Mouse (Mus musculus) ovary, postnatal 36 days (tissue): ENCODE measurements around the gene Eloa.
"Not testable (repeated sequence)": the region's sequence is repeated elsewhere in the genome, so short reads cannot be mapped to it uniquely, and the experiment has no call there.

ENCODE experiments used
- DNase-seq: peaks from one replicate; pipeline ENCODE4 v3.0.0; 2022; ENCODE audit warnings: low spot score, mixed read lengths

Eloa gene

GRCm38 (mm10) chr4:135984556-135984955 lies 37.0 kb downstream of the Eloa start:
- no peak for DNase-seq

GRCm38 (mm10) chr4:135981524-135982063 lies 40.0 kb downstream of the Eloa start:
- no peak for DNase-seq

GRCm38 (mm10) chr4:135980223-135980622 lies 41.3 kb downstream of the Eloa start:
- not testable (repeated sequence) for DNase-seq

DNA sequence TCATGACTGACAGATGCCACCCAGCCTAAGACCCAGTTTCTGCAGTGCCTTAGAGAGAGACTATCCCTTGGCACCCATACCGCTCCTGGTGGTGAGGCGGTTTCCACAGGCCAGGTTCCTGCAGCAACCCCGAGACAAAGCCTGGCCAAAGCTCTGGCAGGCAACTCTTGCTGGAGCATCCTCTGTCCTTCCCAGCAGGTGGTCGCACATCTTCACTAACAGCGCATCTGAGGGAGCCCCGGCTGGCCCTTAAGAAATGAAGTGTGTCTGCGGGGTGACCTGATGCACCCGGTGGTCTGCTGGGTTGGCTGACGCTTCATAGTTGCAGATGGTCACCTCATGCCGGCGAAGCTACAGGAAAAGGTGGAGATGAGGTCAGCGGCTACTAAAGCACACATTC lies 45.4 kb downstream of the Eloa start:
- no peak for DNase-seq

DNA sequence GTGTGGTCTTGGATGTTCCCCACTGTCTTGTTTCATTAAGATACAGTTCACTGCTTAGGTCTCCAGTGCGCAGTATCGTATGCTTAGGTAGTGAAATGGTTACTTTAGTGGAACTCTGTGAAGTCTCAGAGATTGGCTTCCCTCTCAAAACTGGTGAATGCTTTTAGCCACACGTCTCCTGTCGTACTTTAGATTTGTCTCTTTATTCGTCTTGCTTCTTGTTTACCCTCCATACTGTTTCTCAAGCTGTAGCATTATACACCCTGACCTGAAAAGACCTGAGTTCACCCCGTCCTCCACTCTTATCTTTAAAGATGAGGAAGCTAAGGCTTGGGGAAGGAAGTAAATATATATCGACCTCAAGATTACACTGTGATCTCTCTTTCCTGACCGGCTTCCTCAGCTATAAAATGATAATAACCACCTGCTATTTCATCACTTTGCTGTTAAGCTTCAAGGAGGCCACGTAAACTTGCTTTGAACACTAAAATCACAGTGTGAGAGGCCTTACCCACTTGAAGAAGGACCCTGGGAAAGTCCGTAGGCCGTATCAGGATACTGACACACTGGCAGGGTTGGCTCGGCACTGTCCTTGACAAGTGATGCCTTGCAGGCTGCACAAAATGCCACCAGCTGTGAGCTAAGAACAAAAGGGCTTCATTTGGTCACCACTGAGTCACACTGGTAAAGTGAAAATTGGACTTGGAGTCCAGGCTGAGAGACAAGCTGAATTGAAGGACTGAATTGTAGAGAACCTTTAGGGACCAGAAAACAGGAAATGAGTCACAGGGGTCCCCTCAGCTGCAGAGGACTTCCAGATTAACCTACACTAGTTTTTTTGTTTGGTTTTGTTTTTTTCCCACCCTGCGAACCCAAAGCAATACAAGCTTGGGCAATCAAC lies 48.4 kb downstream of the Eloa start:
- no peak for DNase-seq

DNA sequence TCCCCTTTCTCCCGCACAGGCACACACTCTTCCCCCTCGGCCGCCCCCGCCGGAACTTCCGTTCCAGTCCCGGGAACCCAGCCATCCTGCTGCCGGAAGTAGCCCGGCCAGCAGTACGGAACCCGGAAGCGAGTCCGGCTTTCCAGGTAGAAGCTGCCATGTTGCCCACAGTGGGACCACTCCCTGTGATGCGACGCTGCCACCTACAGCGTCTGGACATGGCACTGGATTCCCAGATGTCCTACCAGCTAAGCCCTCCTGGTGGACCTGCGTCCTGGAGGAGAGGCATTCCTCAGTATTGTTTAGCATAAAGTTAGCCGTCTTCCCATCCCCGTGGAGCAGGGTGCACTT lies 49.0 kb downstream of the Eloa start, which contains the start of gene Lypla2:
Gene Lypla2 (minus strand): TSS at position 71 of the 351 bp plus-strand sequence.
- peak; percentile 87 for DNase-seq

DNA sequence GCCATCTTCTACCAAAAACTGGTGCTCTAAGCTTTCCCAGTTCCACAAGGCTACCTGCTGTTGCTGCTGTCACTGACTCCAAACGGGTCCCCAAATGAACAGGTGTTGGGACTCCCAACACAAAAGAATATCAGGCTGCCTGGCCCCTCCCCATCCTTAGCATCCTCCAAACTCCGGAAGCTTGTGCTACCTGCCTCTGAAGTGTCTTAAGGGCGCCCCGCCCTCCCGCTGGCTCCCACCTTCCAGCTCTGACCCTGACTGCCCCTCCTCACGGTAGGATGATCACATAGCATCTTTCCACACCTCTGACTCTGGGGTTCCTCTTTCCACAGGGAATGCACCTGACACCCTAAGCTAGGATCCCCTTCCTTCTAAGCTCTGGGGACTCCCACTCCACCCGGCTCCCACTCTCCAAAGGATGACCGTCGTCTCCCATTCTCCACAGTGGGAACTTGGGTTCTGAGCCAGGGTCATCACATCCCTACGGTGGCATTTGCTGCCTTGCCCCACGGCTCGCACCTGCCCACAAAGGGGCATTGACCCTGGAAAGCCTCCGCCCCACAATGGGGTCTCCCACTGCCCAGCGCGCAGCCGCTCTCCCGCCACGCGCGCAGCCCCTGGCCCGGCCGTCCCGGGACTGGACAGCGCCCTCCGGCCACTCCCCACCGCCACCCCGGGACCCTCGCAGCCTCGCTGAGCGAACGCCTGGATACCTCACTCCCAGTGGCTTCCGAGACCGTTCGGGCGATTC lies 49.6 kb downstream of the Eloa start:
- DNase-seq = no peak

GRCm38 (mm10) chr4:135970585-135970984 lies 51.0 kb downstream of the Eloa start:
- no peak for DNase-seq

GRCm38 (mm10) chr4:135969070-135969750 lies 52.4 kb downstream of the Eloa start:
- no peak for DNase-seq

- DNase-seq = no peak
Measured at GRCm38 (mm10) chr4:135968271-135968869, 53.2 kb downstream of the Eloa start.

DNA sequence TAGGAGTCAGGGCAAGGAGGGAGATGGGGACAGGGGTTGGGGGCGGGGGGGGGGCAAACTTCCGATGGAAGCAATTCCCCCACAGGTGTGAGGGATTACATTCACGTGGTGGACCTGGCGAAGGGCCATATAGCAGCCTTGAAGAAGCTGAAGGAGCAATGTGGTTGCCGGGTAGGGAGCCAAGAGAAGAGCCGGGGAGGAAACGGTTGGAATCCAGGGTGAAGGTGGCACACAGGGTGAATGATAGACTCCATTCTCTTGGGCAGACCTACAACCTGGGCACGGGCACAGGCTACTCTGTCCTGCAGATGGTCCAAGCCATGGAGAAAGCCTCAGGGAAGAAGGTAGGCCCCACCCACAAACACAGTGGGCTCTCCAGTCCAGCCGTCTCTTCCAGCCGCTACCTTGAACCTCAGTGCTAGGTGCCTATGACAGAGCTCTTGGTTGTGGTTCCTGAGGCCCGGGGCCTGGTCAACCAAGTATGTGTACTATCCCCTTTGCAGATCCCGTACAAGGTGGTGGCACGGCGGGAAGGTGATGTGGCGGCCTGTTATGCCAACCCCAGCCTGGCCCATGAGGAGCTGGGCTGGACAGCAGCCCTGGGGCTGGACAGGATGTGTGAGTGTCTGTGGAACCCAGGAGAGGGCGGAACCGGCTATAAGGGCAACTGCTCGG lies 54.3 kb downstream of the Eloa start:
- DNase-seq = no peak

DNA sequence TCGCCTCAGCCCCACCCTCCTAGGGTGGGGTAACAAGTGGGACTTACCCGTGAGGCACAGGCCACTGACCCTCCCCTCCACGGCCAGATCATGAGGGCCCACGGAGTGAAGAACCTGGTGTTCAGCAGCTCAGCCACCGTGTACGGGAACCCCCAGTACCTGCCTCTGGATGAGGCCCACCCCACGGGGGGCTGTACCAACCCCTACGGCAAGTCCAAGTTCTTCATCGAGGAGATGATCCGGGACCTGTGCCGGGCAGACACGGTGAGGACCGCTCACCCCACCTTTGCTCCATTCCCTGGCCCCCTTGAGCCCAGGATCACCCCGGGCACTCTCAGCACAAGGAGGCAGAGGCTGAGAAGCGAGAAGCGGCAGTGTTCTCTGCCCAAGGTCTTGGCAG lies 55.3 kb downstream of the Eloa start:
- no peak for DNase-seq

DNA sequence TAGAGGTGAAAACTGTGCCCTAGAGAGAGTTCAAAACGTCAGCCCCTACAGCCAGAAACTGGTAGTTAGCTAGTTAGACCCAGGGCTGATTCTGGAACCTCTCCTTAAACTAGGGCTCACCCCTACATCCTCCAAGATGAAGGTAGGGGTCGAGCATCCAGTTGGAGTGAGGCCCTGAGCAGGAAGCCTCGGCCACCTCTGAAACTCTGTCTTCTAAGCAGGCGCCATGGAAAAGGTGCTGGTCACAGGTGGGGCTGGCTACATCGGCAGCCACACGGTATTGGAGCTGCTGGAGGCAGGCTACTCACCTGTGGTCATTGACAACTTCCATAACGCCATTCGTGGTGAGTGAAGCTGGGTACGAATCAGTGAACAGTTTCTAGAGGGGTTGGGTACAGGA lies 56.5 kb downstream of the Eloa start:
- no peak for DNase-seq

DNA sequence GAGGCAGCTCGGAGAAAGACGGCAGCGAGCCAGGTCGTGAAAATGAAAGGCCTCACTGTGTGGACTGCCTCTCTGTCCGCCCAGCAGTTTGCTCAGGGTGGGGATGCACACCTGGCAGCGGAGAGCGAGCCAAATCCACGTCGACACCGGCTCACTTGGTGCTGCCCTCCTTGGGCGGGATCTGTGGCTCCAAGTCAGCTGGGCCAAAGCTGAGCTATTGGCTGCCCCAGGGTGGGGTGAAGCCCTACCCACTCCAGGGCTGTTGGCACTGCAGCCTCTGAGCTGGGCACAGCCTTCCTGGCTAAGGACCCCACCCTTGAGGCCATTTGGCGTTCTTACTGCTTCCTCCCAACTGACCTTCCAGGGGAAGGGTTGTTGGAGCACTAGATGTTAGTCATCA lies 57.1 kb downstream of the Eloa start:
- DNase-seq = peak; percentile 58

DNA sequence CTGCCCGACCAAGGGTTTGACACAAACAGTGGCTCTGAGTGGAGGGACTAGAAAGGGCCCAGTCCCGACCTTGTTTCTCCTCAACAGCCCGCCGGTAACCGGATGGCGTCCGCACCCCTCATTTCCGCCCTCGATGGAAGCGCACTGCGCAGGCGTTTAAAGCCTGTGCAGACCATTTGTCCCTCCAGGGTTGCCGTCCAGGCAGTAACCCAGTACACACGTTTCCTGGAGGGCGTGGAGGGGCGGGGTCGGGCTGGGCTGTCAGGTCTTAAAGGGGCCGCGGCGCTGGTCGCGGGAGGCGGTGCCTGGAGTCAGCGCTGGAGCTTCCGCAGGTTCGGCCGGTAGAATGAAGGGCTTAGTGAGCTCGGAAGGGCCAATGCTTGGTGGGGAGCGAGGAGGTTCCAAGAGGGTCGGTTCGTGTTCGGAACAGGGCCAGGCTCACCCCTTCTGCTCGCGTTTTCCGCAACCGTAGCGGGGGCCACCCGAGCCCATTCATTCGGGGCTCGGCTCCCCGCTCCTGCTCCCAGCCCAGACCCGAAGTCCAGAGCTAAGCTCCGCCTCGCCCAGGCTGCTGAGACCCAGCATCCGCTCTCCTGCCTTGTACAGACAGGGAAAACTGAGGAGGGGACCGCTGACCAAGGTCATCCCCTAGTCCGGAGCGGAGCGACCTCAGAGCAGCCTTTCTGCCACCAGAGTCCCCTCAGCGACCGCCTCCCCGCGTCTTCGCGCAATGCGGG lies 57.9 kb downstream of the Eloa start, which contains the start of gene Gale:
Gene Gale (plus strand): TSS at position 271 of the 737 bp plus-strand sequence.
- DNase-seq = peak; percentile 92

GRCm38 (mm10) chr4:135962946-135963345 lies 58.6 kb downstream of the Eloa start:
- DNase-seq = no peak

GRCm38 (mm10) chr4:135962198-135962597 lies 59.4 kb downstream of the Eloa start:
- DNase-seq = no peak

DNA sequence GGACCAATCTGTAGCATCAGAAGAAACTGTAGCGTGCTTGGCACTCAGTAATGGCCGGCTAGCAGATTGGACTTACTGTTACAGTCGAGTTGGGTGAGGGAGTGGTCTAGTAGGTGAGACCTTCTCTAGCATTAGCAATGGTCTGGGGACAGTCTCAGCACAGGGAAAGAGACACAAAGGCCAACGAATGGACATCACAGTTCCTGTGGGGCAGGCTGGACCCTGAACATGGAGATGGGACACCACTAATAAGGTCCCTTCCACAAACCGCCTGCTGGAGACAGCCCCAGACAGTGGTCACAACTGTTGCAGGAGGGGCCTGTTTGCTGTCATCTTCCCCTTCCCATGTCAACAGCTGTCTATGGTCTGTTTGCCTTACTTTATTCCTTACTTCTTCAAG lies 59.9 kb downstream of the Eloa start:
- DNase-seq = no peak

GRCm38 (mm10) chr4:135960717-135961116 lies 60.8 kb downstream of the Eloa start:
- peak; percentile 74 for DNase-seq

DNA sequence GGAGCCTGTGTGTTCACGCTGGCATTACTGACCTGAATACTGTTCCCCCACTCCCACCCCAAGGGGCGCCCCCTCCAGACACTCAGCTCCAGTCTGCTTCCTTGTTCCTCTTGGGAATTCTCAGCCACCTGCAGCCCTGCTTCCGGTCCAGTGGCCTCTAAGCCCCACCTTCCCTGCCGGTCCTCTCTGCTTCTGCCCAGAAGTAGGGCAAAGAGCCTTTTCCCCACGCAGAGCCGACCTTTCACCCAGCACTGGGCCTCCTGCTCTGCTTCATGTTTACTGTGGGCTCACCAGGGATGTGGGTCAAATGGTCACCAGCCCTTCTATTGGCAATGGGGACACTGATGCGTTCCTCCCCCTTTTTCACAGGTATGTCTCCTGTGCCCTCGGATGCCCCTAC lies 63.2 kb downstream of the Eloa start:
- DNase-seq = no peak

- DNase-seq = no peak
Measured at GRCm38 (mm10) chr4:135955886-135956285, 65.7 kb downstream of the Eloa start.
